Mouse (Mus musculus): Measurements from ENCODE around the gene Xpot.

GRCm38 (mm10) chr10:121576372-121576771, 49.8 kb downstream of the Xpot start:
- TF ChIP-seq CTCF (IDR thresholded peaks at IDR 0.05; ENCODE audit: control insufficient read depth, insufficient read depth, low read length) (no peak), POLR2A (IDR thresholded peaks at IDR 0.05; ENCODE audit: borderline replicate concordance, control insufficient read depth, low read depth, low read length) (no peak)

Data from bone marrow, adult 2 months (tissue).